Mouse (Mus musculus): ENCODE data around the gene Mios. TPM values are rescaled to one million over a fixed set of nuclear protein-coding genes. Genes with fewer than 3 reads are reported as not detected.
A peak's percentile ranks its signal among the peaks of the same experiment; 100 is the strongest.

The Mios gene
- polyA plus RNA-seq (2012; rRNA removed) = 3.3 and 3.8 TPM in 2 replicates

DNA sequence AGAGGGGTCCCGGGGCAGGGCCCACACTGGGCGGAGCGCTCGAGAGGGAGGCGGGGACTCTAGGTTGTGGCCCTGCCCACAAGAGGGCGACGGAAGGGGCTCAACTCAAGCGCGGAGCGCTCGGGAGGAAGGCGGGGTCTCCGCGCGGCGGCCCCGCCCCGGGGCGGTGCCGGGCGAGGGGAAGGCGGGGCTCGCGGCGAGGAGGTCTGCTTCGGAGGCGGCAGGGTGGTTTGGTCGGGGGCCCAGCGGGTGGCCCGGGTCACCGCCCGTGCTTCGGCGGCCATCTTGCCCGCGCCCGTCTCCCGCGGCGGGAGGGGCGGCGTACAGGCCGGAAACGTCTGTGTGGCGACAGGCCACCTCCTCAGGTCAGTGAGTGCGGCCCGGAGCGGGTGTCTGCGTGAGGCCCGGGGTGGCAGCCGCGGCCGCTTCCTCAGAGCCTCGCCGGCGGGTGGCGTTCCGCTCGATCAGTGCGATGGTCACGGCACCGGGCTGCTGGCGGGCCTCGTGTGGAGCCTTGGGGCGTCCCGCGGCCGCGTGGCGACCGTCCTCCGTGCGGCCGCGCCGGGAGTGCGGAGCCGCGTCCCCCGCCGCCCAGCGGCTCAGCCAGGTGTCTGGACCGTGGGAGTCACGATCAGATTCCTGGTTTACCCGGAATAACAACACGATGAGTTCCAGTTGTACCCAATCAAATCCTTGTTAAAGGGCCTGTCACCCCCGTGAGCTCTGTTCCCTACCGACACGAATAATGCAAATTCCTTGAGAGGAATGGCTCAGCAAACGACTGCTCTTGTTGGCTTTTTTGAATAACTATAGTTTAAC is at the start of gene Mios:
TSS of gene Mios (plus strand) at position 176 of the 819 bp plus-strand sequence.
- H3K4me1 ChIP-seq (ENCODE audit: control insufficient read depth, insufficient read depth, low read length) = peaks cover 3% of the 10 kb centered on the region; the same call in 1 of the 2 replicates
- no peak for TF ChIP-seq POLR2A (IDR thresholded peaks at IDR 0.05; ENCODE audit: low read depth, low read length)
- 0 out of 2 replicates have a peak, but pooled peaks have one; percentile 12 for TF ChIP-seq CTCF (conservative IDR thresholded peaks at IDR 0.05; ENCODE audit: insufficient read depth, insufficient read length, low read depth, low read length)
- H3K4me3 ChIP-seq (ENCODE audit: insufficient read depth, low read depth, low read length) = peak within 1 kb of the TSS; percentile 87
- peak; percentile 94 for DNase-seq
- WGBS = under 1% methylated on average over 89 of the region's 90 CpGs
- H3K27ac ChIP-seq (ENCODE audit: insufficient read depth, low read depth, low read length) = peak within 1 kb of the TSS; percentile 53
- no peaks in the 10 kb centered on the region; the same call in 1 of the 2 replicates for H3K36me3 ChIP-seq (ENCODE audit: control insufficient read depth, insufficient read depth, low read length)
- H3K27me3 ChIP-seq (replicated peaks; ENCODE audit: control insufficient read depth, insufficient read depth, low read length) = no peaks in the 10 kb centered on the region

GRCm38 (mm10) chr6:8160001-8160400 is 49.0 kb upstream of the Mios start:
- H3K27ac ChIP-seq (ENCODE audit: insufficient read depth, low read depth, low read length) = no peak overlapping the region
- TF ChIP-seq CTCF (conservative IDR thresholded peaks at IDR 0.05; ENCODE audit: insufficient read depth, insufficient read length, low read depth, low read length) = no peak
- no peak for TF ChIP-seq POLR2A (IDR thresholded peaks at IDR 0.05; ENCODE audit: low read depth, low read length)

DNA sequence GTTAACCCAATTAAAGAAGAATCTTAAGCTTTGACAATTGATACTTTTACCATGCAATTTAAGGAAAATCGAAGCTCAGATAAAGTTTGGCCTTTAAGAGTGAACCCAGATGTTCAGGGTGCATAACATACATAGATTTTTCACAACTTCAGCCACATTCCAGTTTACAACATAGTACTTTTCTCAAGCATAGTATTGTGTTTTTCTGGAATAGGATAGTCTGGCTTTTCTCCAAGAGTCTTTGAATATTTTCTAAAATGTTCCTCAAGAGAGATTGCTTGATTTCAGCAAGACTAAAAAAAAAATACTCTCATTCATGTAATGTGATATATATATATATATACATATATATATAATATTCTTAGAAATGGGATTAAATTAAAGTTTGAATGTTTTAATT is 44.3 kb upstream of the Mios start:
- Histone ChIP-seq H3K4me3 (ENCODE audit: insufficient read depth, low read depth, low read length) (no peak overlapping the region), H3K27ac (ENCODE audit: insufficient read depth, low read depth, low read length) (no peak overlapping the region), H3K4me1 (ENCODE audit: control insufficient read depth, insufficient read depth, low read length) (no peaks in the 10 kb centered on the region), H3K36me3 (ENCODE audit: control insufficient read depth, insufficient read depth, low read length) (no peaks in the 10 kb centered on the region), H3K27me3 (replicated peaks; ENCODE audit: control insufficient read depth, insufficient read depth, low read length) (no peaks in the 10 kb centered on the region)
- WGBS = 56% methylated on average over 1 of the region's 1 CpGs
- DNase-seq = no peak
- TF ChIP-seq POLR2A (IDR thresholded peaks at IDR 0.05; ENCODE audit: low read depth, low read length) (no peak), CTCF (conservative IDR thresholded peaks at IDR 0.05; ENCODE audit: insufficient read depth, insufficient read length, low read depth, low read length) (no peak)

More at GRCm38 (mm10) chr6:8160001-8160400, 49.0 kb upstream of the Mios start:
- WGBS = 55% methylated on average over 2 of the region's 2 CpGs
- no peak for DNase-seq
- H3K4me3 ChIP-seq (ENCODE audit: insufficient read depth, low read depth, low read length) = no peak overlapping the region
- no peaks in the 10 kb centered on the region for H3K36me3 ChIP-seq (ENCODE audit: control insufficient read depth, insufficient read depth, low read length)
- no peaks in the 10 kb centered on the region for H3K4me1 ChIP-seq (ENCODE audit: control insufficient read depth, insufficient read depth, low read length)
- H3K27me3 ChIP-seq (replicated peaks; ENCODE audit: control insufficient read depth, insufficient read depth, low read length) = no peaks in the 10 kb centered on the region

- H3K4me1 ChIP-seq (ENCODE audit: control insufficient read depth, insufficient read depth, low read length) = no peaks in the 10 kb centered on the region
- H3K27ac ChIP-seq (ENCODE audit: insufficient read depth, low read depth, low read length) = no peak overlapping the region
- H3K4me3 ChIP-seq (ENCODE audit: insufficient read depth, low read depth, low read length) = no peak overlapping the region
- no peaks in the 10 kb centered on the region for H3K27me3 ChIP-seq (replicated peaks; ENCODE audit: control insufficient read depth, insufficient read depth, low read length)
- no peak for DNase-seq
- H3K36me3 ChIP-seq (ENCODE audit: control insufficient read depth, insufficient read depth, low read length) = no peaks in the 10 kb centered on the region
- TF ChIP-seq POLR2A (IDR thresholded peaks at IDR 0.05; ENCODE audit: low read depth, low read length) = no peak
- no peak for TF ChIP-seq CTCF (conservative IDR thresholded peaks at IDR 0.05; ENCODE audit: insufficient read depth, insufficient read length, low read depth, low read length)
- WGBS = 68% methylated on average over 1 of the region's 1 CpGs
Measured at GRCm38 (mm10) chr6:8172101-8172500, 36.9 kb upstream of the Mios start.

DNA sequence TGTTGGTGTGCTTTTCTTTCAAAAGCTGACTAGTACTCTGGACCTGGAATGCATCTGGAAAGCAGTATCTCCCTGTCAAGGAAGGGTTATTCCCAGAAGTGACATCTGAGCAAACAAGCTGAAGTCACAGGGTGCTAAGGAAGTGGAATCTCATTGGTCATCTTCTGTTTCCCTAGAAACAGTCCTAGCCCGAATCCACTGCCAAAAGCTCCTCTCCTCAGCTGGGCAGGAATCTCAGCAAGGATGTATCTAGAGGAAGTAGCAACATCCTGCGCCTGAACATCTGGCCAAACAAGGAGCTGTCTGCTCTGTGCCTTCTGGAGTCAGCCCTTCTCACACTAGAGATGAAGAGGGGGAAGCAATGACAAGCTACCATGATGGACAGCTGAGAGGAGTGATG is 35.0 kb upstream of the Mios start:
- Histone ChIP-seq H3K36me3 (ENCODE audit: control insufficient read depth, insufficient read depth, low read length) (no peaks in the 10 kb centered on the region), H3K4me1 (ENCODE audit: control insufficient read depth, insufficient read depth, low read length) (no peaks in the 10 kb centered on the region), H3K27ac (ENCODE audit: insufficient read depth, low read depth, low read length) (no peak overlapping the region), H3K27me3 (replicated peaks; ENCODE audit: control insufficient read depth, insufficient read depth, low read length) (no peaks in the 10 kb centered on the region), H3K4me3 (ENCODE audit: insufficient read depth, low read depth, low read length) (no peak overlapping the region)
- peak; percentile 23 for DNase-seq
- no peak for TF ChIP-seq POLR2A (IDR thresholded peaks at IDR 0.05; ENCODE audit: low read depth, low read length)
- WGBS = 48% methylated on average over 2 of the region's 2 CpGs

- Histone ChIP-seq H3K4me3 (ENCODE audit: insufficient read depth, low read depth, low read length) (no peak overlapping the region), H3K27me3 (replicated peaks; ENCODE audit: control insufficient read depth, insufficient read depth, low read length) (no peaks in the 10 kb centered on the region), H3K36me3 (ENCODE audit: control insufficient read depth, insufficient read depth, low read length) (no peaks in the 10 kb centered on the region), H3K4me1 (ENCODE audit: control insufficient read depth, insufficient read depth, low read length) (no peaks in the 10 kb centered on the region), H3K27ac (ENCODE audit: insufficient read depth, low read depth, low read length) (no peak overlapping the region)
- 95% methylated on average over 7 of the region's 7 CpGs for WGBS
- TF ChIP-seq POLR2A (IDR thresholded peaks at IDR 0.05; ENCODE audit: low read depth, low read length) (no peak), CTCF (conservative IDR thresholded peaks at IDR 0.05; ENCODE audit: insufficient read depth, insufficient read length, low read depth, low read length) (no peak)
- no peak for DNase-seq
Measured at GRCm38 (mm10) chr6:8175346-8175745, 33.7 kb upstream of the Mios start.

DNA sequence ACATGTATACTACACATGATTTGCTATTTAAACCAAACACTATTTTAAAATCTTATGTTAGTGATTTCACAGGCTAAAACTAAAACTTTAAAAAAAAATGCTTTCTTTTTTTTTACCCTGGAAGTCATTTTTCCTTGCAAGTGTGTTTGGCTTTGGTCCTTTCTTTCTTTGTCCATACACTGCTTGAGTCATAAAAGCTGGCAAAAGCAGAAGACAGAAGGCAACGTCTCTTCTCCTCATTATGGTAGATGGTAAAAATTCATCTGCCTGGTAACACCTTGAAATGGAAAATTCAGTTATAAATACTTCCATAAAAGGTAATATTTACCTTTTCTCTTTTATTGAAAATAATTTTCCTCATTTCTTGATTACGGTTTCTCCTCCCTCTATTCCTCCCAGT is 32.9 kb upstream of the Mios start:
- WGBS = 77% methylated on average over 2 of the region's 2 CpGs
- Histone ChIP-seq H3K27ac (ENCODE audit: insufficient read depth, low read depth, low read length) (no peak overlapping the region), H3K4me3 (ENCODE audit: insufficient read depth, low read depth, low read length) (no peak overlapping the region), H3K4me1 (ENCODE audit: control insufficient read depth, insufficient read depth, low read length) (no peaks in the 10 kb centered on the region), H3K27me3 (replicated peaks; ENCODE audit: control insufficient read depth, insufficient read depth, low read length) (no peaks in the 10 kb centered on the region), H3K36me3 (ENCODE audit: control insufficient read depth, insufficient read depth, low read length) (no peaks in the 10 kb centered on the region)
- no peak for TF ChIP-seq POLR2A (IDR thresholded peaks at IDR 0.05; ENCODE audit: low read depth, low read length)
- TF ChIP-seq CTCF (conservative IDR thresholded peaks at IDR 0.05; ENCODE audit: insufficient read depth, insufficient read length, low read depth, low read length) = no peak
- no peak for DNase-seq
